Mouse (Mus musculus) small intestine, adult 2 months (tissue): ENCODE data around the gene Gid8. TPM values are rescaled to one million over a fixed set of nuclear protein-coding genes. Genes with fewer than 3 reads are reported as not detected.

Experiments
- H3K27ac ChIP-seq: fragments of 200-500 bp; 2 replicates; pipeline ENCODE4 v1.5.1; 2012; ENCODE audit warnings: low read depth, low read length, control low read depth, inconsistent platforms; ENCODE audit not compliant: insufficient read depth
- H3K27me3 ChIP-seq: fragments of 200-500 bp; 2 replicates; pipeline ENCODE4 v1.6.1; 2012; ENCODE audit warnings: mild to moderate bottlenecking, moderate library complexity, low read length, inconsistent platforms; ENCODE audit not compliant: control insufficient read depth, insufficient read depth
- H3K36me3 ChIP-seq: fragments of 200-500 bp; 2 replicates; pipeline ENCODE4 v1.6.1; 2012; ENCODE audit warnings: mild to moderate bottlenecking, low read length, control low read depth, inconsistent platforms; ENCODE audit not compliant: control insufficient read depth, insufficient read depth
- H3K4me1 ChIP-seq: fragments of 200-500 bp; 2 replicates; pipeline ENCODE4 v1.6.1; 2012; ENCODE audit warnings: low read length, inconsistent platforms, mixed read lengths; ENCODE audit not compliant: control insufficient read depth, insufficient read depth, insufficient read length
- H3K4me3 ChIP-seq: fragments of 200-500 bp; 2 replicates; pipeline ENCODE4 v1.5.1; 2012; ENCODE audit warnings: low read depth, mild to moderate bottlenecking, control low read depth, inconsistent platforms, low read length, moderate library complexity
- CTCF ChIP-seq: fragments of 200-500 bp; IDR thresholded peaks from 2 replicates; pipeline ENCODE4 v1.5.1; 2012; ENCODE audit warnings: low read depth, mild to moderate bottlenecking, control low read depth, inconsistent platforms, low read length, moderate library complexity, mixed read lengths; ENCODE audit not compliant: insufficient replicate concordance, insufficient read length; ENCODE audit errors: extremely low read depth
- POLR2A ChIP-seq: fragments of 200-500 bp; IDR thresholded peaks from 2 replicates; pipeline ENCODE4 v1.6.1; 2012; ENCODE audit warnings: low read depth, mild to moderate bottlenecking, control low read depth, inconsistent platforms, low read length, moderate library complexity
- WGBS: fragments of 180-500 bp; shearing (Covaris S2); methylation state at CpG from one replicate; pipeline ENCODE4 v1.1.7; 2018; 5-methylcytosine and 5-hydroxymethylcytosine counted together
- polyA plus RNA-seq: library from polyadenylated mRNA; depleted of rRNA; stranded (reverse); fragments of >200 nt; gene quantifications from 2 replicates; pipeline ENCODE4 v1.2.3, GENCODE M21; 2012; rRNA removed

The Gid8 gene
- polyA plus RNA-seq, 1 experiment: 20.3 TPM

DNA sequence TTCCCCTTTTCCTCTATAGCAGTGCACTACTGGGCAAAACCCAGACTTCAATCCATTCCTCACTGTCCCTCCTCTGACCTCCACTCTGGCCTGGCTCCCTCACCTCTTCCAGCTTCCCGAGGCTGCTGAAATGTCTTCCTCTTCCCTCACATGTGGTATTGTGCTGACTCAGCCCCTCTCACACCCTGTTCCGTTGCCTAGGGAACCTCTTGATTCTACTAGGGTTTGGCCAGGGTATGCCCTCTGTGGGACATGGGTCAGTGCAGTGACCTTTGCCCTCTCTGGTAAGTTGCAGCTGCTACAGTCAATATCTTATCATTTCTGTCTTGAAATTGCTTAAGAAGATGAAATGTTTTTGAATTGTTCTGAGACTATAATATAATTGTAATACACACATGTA lies 46.9 kb downstream of the Gid8 start:
- TF ChIP-seq POLR2A (no peak), CTCF (no peak)
- peaks cover 3% of the 10 kb centered on the region; the same call in 1 of the 2 replicates for H3K4me1 ChIP-seq
- no peak overlapping the region for H3K27ac ChIP-seq
- H3K27me3 ChIP-seq: 0 out of 2 replicates have a peak, but pooled peaks cover 3% of the 10 kb centered on the region
- H3K36me3 ChIP-seq: no peaks in the 10 kb centered on the region
- H3K4me3 ChIP-seq: no peak overlapping the region
- 28% methylated on average over 2 of the region's 2 CpGs for WGBS

DNA sequence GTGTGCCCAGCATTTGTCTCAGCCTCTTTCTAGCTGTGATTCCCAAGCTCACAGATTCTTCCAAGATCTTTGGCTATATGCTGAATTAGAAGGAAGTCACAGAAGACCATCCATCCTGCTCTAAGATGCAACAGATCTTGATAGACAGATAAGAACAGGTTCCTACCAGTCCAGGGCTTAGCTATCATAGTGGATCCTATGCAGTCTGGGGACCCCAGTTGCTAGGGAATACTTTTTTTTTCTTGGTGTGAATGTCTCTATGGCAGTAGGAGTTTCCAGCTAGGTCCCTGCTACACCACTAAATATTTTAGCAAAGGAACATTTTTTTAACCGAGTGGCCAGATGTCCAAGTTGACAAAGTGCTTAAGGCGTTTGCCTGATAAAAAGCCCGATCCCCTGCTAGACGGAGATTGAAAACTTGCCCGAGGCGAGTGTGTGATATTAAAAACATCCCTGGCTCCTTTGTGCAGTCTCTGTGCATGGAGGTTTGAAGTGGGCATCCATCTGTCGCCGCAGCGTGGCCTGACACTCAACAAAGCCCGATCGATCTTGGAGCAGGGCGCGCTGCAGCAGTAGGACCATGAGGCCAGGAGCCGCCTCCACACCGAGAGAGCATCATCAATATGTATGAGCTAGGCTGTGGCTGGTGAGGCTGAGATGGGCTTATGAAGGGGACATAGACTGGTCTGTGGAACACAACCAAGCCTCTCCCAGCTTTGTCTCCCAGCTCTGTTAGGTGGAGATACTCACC lies 48.8 kb downstream of the Gid8 start:
- H3K27ac ChIP-seq: no peak overlapping the region
- H3K27me3 ChIP-seq: 0 out of 2 replicates have a peak, but pooled peaks cover 3% of the 10 kb centered on the region
- TF ChIP-seq CTCF (no peak), POLR2A (no peak)
- H3K36me3 ChIP-seq: no peaks in the 10 kb centered on the region
- no peak overlapping the region for H3K4me3 ChIP-seq
- WGBS: 58% methylated on average over 15 of the region's 15 CpGs
- H3K4me1 ChIP-seq: peaks cover 3% of the 10 kb centered on the region; the same call in 1 of the 2 replicates

DNA sequence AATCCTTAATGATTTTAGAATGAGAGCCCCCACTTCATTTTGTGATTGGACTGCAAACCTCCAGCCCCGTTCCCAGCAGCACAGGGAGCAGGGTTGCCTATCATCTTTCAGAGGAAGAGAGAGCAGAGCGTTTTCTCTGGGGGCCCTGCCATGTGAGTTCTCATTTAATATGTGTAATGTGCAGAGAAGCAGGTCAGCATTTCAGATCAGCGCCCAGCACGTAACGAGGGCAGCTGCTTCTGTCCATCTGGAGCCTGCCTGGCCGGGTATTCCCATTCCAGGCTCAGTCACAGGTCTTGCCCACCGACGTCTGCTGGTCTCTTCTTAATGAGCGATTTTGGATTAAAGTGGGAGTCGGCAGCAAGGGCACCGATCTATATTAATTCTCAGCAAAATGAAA lies 55.1 kb downstream of the Gid8 start:
- Histone ChIP-seq H3K27me3 (no peaks in the 10 kb centered on the region), H3K4me1 (no peaks in the 10 kb centered on the region), H3K27ac (no peak overlapping the region), H3K36me3 (no peaks in the 10 kb centered on the region), H3K4me3 (no peak overlapping the region)
- TF ChIP-seq POLR2A (no peak), CTCF (no peak)
- WGBS: 81% methylated on average over 11 of the region's 11 CpGs

DNA sequence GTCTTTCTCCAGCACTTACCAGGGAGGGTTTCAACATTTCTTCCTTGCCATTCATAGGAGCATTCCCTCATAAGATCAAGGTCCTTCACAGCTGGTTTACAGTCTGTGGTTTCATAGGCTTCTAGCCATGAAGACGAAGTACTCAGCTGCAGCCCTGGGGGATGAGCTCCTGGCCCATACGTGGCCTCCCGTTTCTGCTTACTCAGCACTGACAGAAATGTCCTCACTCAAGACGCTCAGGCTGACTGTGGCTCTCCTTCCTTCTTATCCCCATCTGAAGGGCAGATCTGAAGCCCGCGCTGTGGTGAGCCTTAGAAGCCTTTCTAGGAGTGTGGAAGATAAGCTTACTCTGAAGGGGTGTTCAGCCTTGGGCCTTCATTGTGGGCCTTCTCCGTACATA lies 55.8 kb downstream of the Gid8 start:
- H3K27ac ChIP-seq: no peak overlapping the region
- no peaks in the 10 kb centered on the region for H3K36me3 ChIP-seq
- no peak overlapping the region for H3K4me3 ChIP-seq
- no peaks in the 10 kb centered on the region for H3K4me1 ChIP-seq
- 70% methylated on average over 7 of the region's 7 CpGs for WGBS
- no peaks in the 10 kb centered on the region for H3K27me3 ChIP-seq
- TF ChIP-seq POLR2A: no peak
- TF ChIP-seq CTCF: no peak

Other genes starting within 250 kb of the Gid8 start
- 0.38 and 0.70 TPM in 2 replicates for gene Ntsr1, start 210.1 kb upstream of the Gid8 start, polyA plus RNA-seq
- gene Mrgbp, start 128.8 kb upstream of the Gid8 start, polyA plus RNA-seq: 8.5 and 16.1 TPM in 2 replicates
- 23.3 and 62.6 TPM in 2 replicates for gene Ogfr, start 120.9 kb upstream of the Gid8 start, polyA plus RNA-seq
- 0.52 and 1.2 TPM in 2 replicates for gene Col9a3, start 112.3 kb upstream of the Gid8 start, polyA plus RNA-seq
- not detected in 2 replicates for gene Tcfl5, start 67.4 kb upstream of the Gid8 start, polyA plus RNA-seq
- 4.5 and 7.3 TPM in 2 replicates for gene Dido1, start 118 bp upstream of the Gid8 start, polyA plus RNA-seq
- 13.4 and 15.8 TPM in 2 replicates for gene Slc17a9, start 15.1 kb downstream of the Gid8 start, polyA plus RNA-seq
- not detected in 2 replicates for gene Bhlhe23, start 66.8 kb downstream of the Gid8 start, polyA plus RNA-seq
- 7.0 and 12.0 TPM in 2 replicates for gene Ythdf1, start 210.8 kb downstream of the Gid8 start, polyA plus RNA-seq
- not detected in 2 replicates for gene Birc7, start 218.9 kb downstream of the Gid8 start, polyA plus RNA-seq
- 2.1 and 4.8 TPM in 2 replicates for gene Nkain4, start 244.6 kb downstream of the Gid8 start, polyA plus RNA-seq